Mouse (Mus musculus) right cerebral cortex, postnatal 10 days (tissue): ENCODE measurements at regions not wholly inside any gene's neighbourhood (a gene's known extent, or its start where the extent isn't known, plus 50 kb on each side); places are given as distances from the start of the nearest gene placed in this dataset.

Experiments used
- DNase-seq, 2 experiments: peaks; one replicate each; pipeline ENCODE4 v3.0.0; 2021; ENCODE audit warnings: low spot score in 2 of 2

- DNase-seq = no peak
Observed at GRCm38 (mm10) chr14:98533600-98533999, 364.0 kb upstream of the Dach1 start.

GRCm38 (mm10) chr14:98520966-98521365 lies 351.4 kb upstream of the Dach1 start:
- no peak for DNase-seq

- DNase-seq = no peak
Observed at GRCm38 (mm10) chr14:98505321-98505720, 335.8 kb upstream of the Dach1 start.

GRCm38 (mm10) chr14:98477416-98477815 lies 307.9 kb upstream of the Dach1 start:
- DNase-seq = no peak

GRCm38 (mm10) chr14:98471803-98472509 lies 302.4 kb upstream of the Dach1 start:
- DNase-seq = no peak

- DNase-seq = no peak
Observed at GRCm38 (mm10) chr14:98454461-98454860, 284.9 kb upstream of the Dach1 start.

GRCm38 (mm10) chr14:98452191-98452590 lies 282.6 kb upstream of the Dach1 start:
- DNase-seq = no peak

- DNase-seq = no peak
Observed at GRCm38 (mm10) chr14:98449568-98449967, 280.0 kb upstream of the Dach1 start.

GRCm38 (mm10) chr14:98442411-98442810 lies 272.8 kb upstream of the Dach1 start:
- DNase-seq = no peak

- no peak for DNase-seq
Observed at GRCm38 (mm10) chr14:98441954-98442353, 272.4 kb upstream of the Dach1 start.

GRCm38 (mm10) chr14:98431959-98432358 lies 262.4 kb upstream of the Dach1 start:
- no peak for DNase-seq

- DNase-seq = no peak
Observed at GRCm38 (mm10) chr14:98417719-98418118, 248.2 kb upstream of the Dach1 start.

GRCm38 (mm10) chr14:98414201-98414600 lies 244.6 kb upstream of the Dach1 start:
- DNase-seq = no peak

GRCm38 (mm10) chr14:98405936-98406635 lies 236.5 kb upstream of the Dach1 start:
- no peak for DNase-seq

GRCm38 (mm10) chr14:98404026-98404425 lies 234.5 kb upstream of the Dach1 start:
- DNase-seq = no peak

GRCm38 (mm10) chr14:98387871-98388270 lies 218.3 kb upstream of the Dach1 start:
- no peak for DNase-seq
